Mouse (Mus musculus) thymus, postnatal 25 days (tissue): Measurements from ENCODE around the gene Coq5.
"Not testable (repeated sequence)": the region's sequence is repeated elsewhere in the genome, so short reads cannot be mapped to it uniquely, and the experiment has no call there.

Source experiments
- DNase-seq: peaks from one replicate; pipeline ENCODE4 v3.0.0; 2022

Coq5 gene

GRCm38 (mm10) chr5:115267469-115268045 lies 11.9 kb upstream of the Coq5 start:
- no peak for DNase-seq

- no peak for DNase-seq
Measured at GRCm38 (mm10) chr5:115268266-115268665, 11.2 kb upstream of the Coq5 start.

GRCm38 (mm10) chr5:115269969-115270368 lies 9.5 kb upstream of the Coq5 start:
- DNase-seq: no peak

DNA sequence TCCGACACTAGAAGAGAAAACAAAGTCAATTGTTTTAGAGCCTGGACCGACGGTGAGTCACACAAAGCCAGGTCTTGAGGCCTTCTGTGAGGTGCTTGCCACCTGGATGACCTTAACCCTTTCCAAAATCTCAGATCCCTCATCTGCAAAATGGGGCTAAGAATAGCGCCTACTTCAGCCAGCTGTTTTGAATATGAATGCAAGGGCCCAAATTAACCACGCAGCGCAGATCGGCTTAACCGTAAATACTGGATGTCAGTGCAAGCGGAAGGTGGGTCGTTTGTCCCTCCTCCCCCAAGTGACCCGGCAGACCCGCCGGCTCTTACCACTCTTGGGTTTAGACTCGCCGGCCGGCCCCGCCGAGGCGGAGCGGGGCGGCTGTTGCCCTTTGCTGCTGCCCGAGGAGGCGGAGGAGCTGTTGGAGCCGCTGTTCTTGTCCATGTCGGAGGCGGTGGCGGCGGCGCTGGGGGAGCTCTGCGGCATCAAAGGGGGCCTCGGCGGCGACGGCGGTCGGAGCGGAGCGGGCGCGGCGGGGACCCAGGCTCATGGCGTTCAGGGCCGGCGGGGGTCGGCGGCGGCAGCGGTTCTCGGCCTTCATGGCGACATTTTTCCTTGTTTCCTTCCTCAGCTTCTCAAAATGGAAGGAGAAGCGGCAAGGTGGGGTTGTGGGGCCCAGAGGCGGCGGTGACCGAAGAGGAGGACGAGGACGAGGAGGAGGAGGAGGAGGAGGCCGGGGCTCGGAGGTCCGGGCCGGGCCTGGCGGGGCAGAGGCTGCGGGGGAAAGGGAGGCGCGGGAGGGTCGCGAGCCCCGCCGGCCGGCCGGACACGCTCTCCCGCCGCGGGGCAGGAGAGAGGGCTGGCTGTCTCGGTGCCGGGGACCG lies 7.3 kb upstream of the Coq5 start:
- DNase-seq: no peak

- DNase-seq: peak; percentile 99
Measured at GRCm38 (mm10) chr5:115272812-115273548, 6.5 kb upstream of the Coq5 start, which contains the start of gene Rnf10. TSS of gene Rnf10 (minus strand) at chr5:115272898.

- no peak for DNase-seq
Measured at GRCm38 (mm10) chr5:115273549-115274135, 5.8 kb upstream of the Coq5 start.

GRCm38 (mm10) chr5:115274353-115274752 lies 5.1 kb upstream of the Coq5 start:
- DNase-seq: no peak

GRCm38 (mm10) chr5:115274771-115275170 lies 4.7 kb upstream of the Coq5 start:
- DNase-seq: no peak

- DNase-seq: peak; percentile 44
Measured at GRCm38 (mm10) chr5:115275998-115276397, 3.5 kb upstream of the Coq5 start.

- DNase-seq: no peak
Measured at GRCm38 (mm10) chr5:115278053-115278452, 1.4 kb upstream of the Coq5 start.

GRCm38 (mm10) chr5:115278785-115279184 lies 681 bp upstream of the Coq5 start:
- DNase-seq: no peak

GRCm38 (mm10) chr5:115280050-115280687 lies 703 bp downstream of the Coq5 start:
- peak; percentile 47 for DNase-seq

- peak; percentile 38 for DNase-seq
Measured at GRCm38 (mm10) chr5:115284735-115285134, 5.3 kb downstream of the Coq5 start.

- DNase-seq: no peak
Measured at GRCm38 (mm10) chr5:115294173-115294572, 14.7 kb downstream of the Coq5 start.

DNA sequence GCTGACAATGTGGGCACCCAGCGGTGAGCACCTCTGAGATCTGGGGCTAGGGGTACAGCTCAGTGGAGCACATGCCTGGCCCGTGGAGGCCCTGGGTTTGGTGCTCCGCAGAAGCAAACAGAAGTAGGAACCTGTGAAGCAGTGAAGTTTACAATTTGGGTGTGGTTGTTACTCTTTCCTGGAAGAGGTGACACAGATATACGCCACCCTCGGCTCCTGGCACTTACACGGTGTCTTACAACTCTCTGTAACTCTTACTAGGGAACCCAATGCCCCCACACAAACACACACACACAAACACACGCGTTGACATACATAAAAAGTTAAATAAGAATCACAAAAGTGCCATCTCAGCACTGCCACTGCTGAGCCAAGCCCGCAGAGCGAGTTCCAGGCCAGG lies 16.9 kb downstream of the Coq5 start:
- no peak for DNase-seq

DNA sequence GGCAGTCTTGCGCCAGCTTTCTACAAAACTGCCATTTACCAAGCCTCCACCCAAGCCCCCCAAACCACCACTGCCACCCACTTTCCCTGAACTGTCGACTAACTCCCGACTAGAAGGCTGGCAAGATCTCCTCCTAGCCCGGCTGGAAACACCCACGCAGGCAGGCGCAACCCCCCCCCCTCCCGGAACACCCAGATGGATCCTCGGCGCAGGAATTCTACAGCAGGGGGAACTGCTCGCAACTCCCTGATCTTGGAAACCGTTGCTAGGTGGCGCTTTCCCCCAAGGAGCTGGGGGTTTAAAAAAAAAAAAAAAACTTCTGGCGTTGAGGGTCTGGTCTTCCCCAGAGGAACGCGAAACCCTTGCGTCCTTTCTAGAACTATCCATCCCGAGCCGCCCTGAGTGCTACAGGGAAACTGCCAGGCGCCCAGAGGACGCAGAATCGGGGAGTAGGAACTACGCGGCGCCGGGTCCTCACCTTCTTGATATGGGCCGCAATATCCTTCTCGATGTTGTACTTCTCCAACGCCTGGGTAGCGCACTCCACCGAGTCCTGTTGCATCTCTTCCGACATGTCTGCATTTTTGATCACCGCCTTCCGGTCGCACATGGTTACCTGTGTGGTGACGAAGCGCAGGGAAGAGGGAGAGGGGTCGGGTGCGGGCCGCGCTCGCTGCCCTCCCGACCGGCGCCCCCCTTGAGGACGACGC lies 20.7 kb downstream of the Coq5 start:
- peak; percentile 19 for DNase-seq

DNA sequence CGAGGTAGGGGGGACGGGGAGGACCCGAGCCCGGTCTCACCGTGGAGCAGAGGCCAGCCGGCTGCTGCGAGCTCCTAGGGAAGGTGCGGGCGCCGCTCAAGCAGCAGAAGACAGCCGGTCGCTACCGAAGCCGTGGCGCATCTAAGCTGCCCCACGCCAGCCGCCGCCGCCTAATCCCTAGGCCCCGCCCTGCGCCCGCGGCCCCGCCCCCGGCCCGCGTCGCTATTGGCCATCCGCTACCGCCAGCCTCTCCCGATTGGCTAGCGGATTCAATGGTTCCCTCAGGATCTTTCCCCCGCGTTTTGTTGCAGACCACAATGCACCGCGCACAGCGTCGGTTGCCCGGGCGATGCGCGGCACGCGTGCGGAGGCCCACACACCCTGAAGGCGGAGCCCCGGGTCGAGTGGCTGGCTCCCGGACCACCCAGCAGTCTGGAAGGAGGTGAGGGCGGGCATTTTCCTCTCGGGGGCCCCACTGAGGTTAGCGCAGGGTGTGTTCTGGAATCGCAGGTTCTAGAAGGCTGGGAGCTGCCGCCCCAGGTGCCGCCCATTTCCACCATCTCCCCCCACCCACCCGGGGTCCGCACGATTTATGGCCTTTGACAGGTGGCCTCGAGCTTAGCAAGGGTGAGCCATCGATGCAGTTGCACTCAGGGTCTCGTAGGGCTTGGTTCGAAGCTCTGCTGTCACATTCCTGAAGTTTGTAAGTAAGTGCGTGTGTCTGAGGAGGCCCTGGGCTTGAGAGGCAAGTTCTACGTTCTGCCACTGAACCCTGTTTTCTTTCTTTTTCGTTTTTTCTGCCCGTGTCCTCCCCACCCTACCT lies 21.5 kb downstream of the Coq5 start, which contains the start of gene Dynll1:
TSS of gene Dynll1 (minus strand) at position 208 of the 823 bp plus-strand sequence.
- peak; percentile 100 for DNase-seq

GRCm38 (mm10) chr5:115301615-115302014 lies 22.1 kb downstream of the Coq5 start:
- DNase-seq: no peak

- DNase-seq: not testable (repeated sequence)
Measured at GRCm38 (mm10) chr5:115302190-115302589, 22.7 kb downstream of the Coq5 start.

- DNase-seq: no peak
Measured at GRCm38 (mm10) chr5:115312354-115312753, 32.9 kb downstream of the Coq5 start.
